Mouse (Mus musculus) forebrain, embryonic 10.5 days (tissue): ENCODE measurements around the gene Sec24c. TPM values are rescaled to one million over a fixed set of nuclear protein-coding genes. Genes with fewer than 3 reads are reported as not detected.

Experiments used
- DNase-seq: peaks from one replicate; pipeline ENCODE4 v3.0.0-alpha.2; 2017; ENCODE audit warnings: low spot score; ENCODE audit errors: extremely low spot score
- H3K27ac ChIP-seq: fragments of 300-500 bp; sonication (generic); 2 replicates; pipeline ENCODE4 v1.5.1; 2016; ENCODE audit warnings: mild to moderate bottlenecking
- H3K27me3 ChIP-seq: fragments of 300-500 bp; sonication (generic); 2 replicates; pipeline ENCODE4 v1.6.1; 2016; ENCODE audit warnings: mild to moderate bottlenecking; ENCODE audit not compliant: poor library complexity, severe bottlenecking
- H3K36me3 ChIP-seq: fragments of 300-500 bp; sonication (generic); replicated peaks from 2 replicates; pipeline ENCODE4 v1.6.1; 2016; ENCODE audit warnings: mild to moderate bottlenecking, moderate library complexity
- H3K4me1 ChIP-seq: fragments of 300-500 bp; sonication (generic); 2 replicates; pipeline ENCODE4 v1.6.1; 2016
- H3K4me3 ChIP-seq: fragments of 300-500 bp; sonication (generic); 2 replicates; pipeline ENCODE4 v1.5.1; 2016; ENCODE audit warnings: mild to moderate bottlenecking, moderate library complexity
- H3K9me3 ChIP-seq: fragments of 300-500 bp; sonication (generic); 2 replicates; pipeline ENCODE4 v1.6.1; 2016; ENCODE audit warnings: mild to moderate bottlenecking, moderate library complexity
- WGBS: fragments of 180-500 bp; shearing (Covaris S2); methylation state at CpG from one replicate; pipeline ENCODE4 v1.1.7; 2016; 5-methylcytosine and 5-hydroxymethylcytosine counted together
- polyA plus RNA-seq: library from polyadenylated mRNA; unstranded; fragments of >200 nt; fragmentation: Nextera tagmentation; extraction: Ambion mirVana; gene quantifications from 2 replicates; pipeline ENCODE4 v1.2.1, GENCODE M21; 2016

Gene Sec24c
- polyA plus RNA-seq, 1 experiment from 2014 or later: 101 TPM

GRCm38 (mm10) chr14:20646381-20646780 lies 27.7 kb upstream of the Sec24c start:
- Histone ChIP-seq H3K27me3 (no peaks in the 10 kb centered on the region), H3K27ac (no peak overlapping the region), H3K4me1 (peaks cover 9% of the 10 kb centered on the region), H3K9me3 (no peaks in the 10 kb centered on the region), H3K4me3 (no peak overlapping the region), H3K36me3 (no peaks in the 10 kb centered on the region)
- no peak for DNase-seq

GRCm38 (mm10) chr14:20651000-20651399 lies 23.1 kb upstream of the Sec24c start:
- 69% methylated on average over 2 of the region's 2 CpGs for WGBS
- H3K27ac ChIP-seq: no peak overlapping the region

GRCm38 (mm10) chr14:20651722-20652256 lies 22.3 kb upstream of the Sec24c start:
- peaks cover 6% of the 10 kb centered on the region; the same call in 1 of the 2 replicates for H3K4me1 ChIP-seq
- no peaks in the 10 kb centered on the region for H3K9me3 ChIP-seq
- no peak for DNase-seq
- 72% methylated on average over 4 of the region's 4 CpGs for WGBS
- H3K27me3 ChIP-seq: no peaks in the 10 kb centered on the region
- no peaks in the 10 kb centered on the region for H3K36me3 ChIP-seq
- H3K4me3 ChIP-seq: no peak overlapping the region
- no peak overlapping the region for H3K27ac ChIP-seq

More at GRCm38 (mm10) chr14:20651000-20651399, 23.1 kb upstream of the Sec24c start:
- no peaks in the 10 kb centered on the region for H3K36me3 ChIP-seq
- no peaks in the 10 kb centered on the region for H3K9me3 ChIP-seq
- H3K27me3 ChIP-seq: no peaks in the 10 kb centered on the region
- no peak overlapping the region for H3K4me3 ChIP-seq
- no peaks in the 10 kb centered on the region for H3K4me1 ChIP-seq
- no peak for DNase-seq

GRCm38 (mm10) chr14:20654690-20655421 lies 19.3 kb upstream of the Sec24c start:
- Histone ChIP-seq H3K27ac (no peak overlapping the region), H3K4me1 (peaks cover 6% of the 10 kb centered on the region; the same call in 1 of the 2 replicates), H3K27me3 (0 out of 2 replicates have a peak, but pooled peaks cover 4% of the 10 kb centered on the region), H3K9me3 (no peaks in the 10 kb centered on the region), H3K4me3 (no peak overlapping the region), H3K36me3 (no peaks in the 10 kb centered on the region)
- WGBS: 88% methylated on average over 9 of the region's 9 CpGs
- no peak for DNase-seq

GRCm38 (mm10) chr14:20655731-20656130 lies 18.4 kb upstream of the Sec24c start:
- Histone ChIP-seq H3K4me1 (peaks cover 11% of the 10 kb centered on the region), H3K36me3 (no peaks in the 10 kb centered on the region), H3K27ac (no peak overlapping the region), H3K4me3 (no peak overlapping the region), H3K27me3 (peaks cover 10% of the 10 kb centered on the region; the same call in 1 of the 2 replicates), H3K9me3 (no peaks in the 10 kb centered on the region)
- DNase-seq: no peak
- WGBS: 77% methylated on average over 9 of the region's 9 CpGs

GRCm38 (mm10) chr14:20656361-20656760 lies 17.7 kb upstream of the Sec24c start, which contains the start of gene Myoz1:
Gene Myoz1, minus strand, starts transcription at chr14:20656540.
- H3K9me3 ChIP-seq: no peaks in the 10 kb centered on the region
- DNase-seq: no peak
- H3K27me3 ChIP-seq: peaks cover 11% of the 10 kb centered on the region; the same call in 1 of the 2 replicates
- no peak within 1 kb of the TSS for H3K4me3 ChIP-seq
- no peak within 1 kb of the TSS for H3K27ac ChIP-seq
- no peaks in the 10 kb centered on the region for H3K36me3 ChIP-seq
- H3K4me1 ChIP-seq: peaks cover 16% of the 10 kb centered on the region
- WGBS: 30% methylated on average over 11 of the region's 11 CpGs

GRCm38 (mm10) chr14:20658326-20658725 lies 15.8 kb upstream of the Sec24c start:
- no peak for DNase-seq
- peaks cover 30% of the 10 kb centered on the region for H3K27me3 ChIP-seq
- H3K4me3 ChIP-seq: no peak overlapping the region
- no peak overlapping the region for H3K27ac ChIP-seq
- H3K9me3 ChIP-seq: no peaks in the 10 kb centered on the region
- H3K4me1 ChIP-seq: peaks cover 29% of the 10 kb centered on the region
- no peaks in the 10 kb centered on the region for H3K36me3 ChIP-seq

GRCm38 (mm10) chr14:20658902-20659301 lies 15.2 kb upstream of the Sec24c start:
- no peak for DNase-seq
- WGBS: 85% methylated on average over 6 of the region's 6 CpGs
- Histone ChIP-seq H3K36me3 (no peaks in the 10 kb centered on the region), H3K9me3 (no peaks in the 10 kb centered on the region), H3K27me3 (peaks cover 33% of the 10 kb centered on the region), H3K4me3 (no peak overlapping the region), H3K4me1 (peaks cover 33% of the 10 kb centered on the region), H3K27ac (no peak overlapping the region)

GRCm38 (mm10) chr14:20659687-20660086 lies 14.4 kb upstream of the Sec24c start:
- Histone ChIP-seq H3K9me3 (no peaks in the 10 kb centered on the region), H3K4me3 (no peak overlapping the region), H3K27ac (no peak overlapping the region), H3K36me3 (no peaks in the 10 kb centered on the region), H3K4me1 (peaks cover 41% of the 10 kb centered on the region), H3K27me3 (peaks cover 37% of the 10 kb centered on the region)
- DNase-seq: no peak
- WGBS: 94% methylated on average over 7 of the region's 7 CpGs

GRCm38 (mm10) chr14:20660827-20661660 lies 13.1 kb upstream of the Sec24c start:
- Histone ChIP-seq H3K9me3 (no peaks in the 10 kb centered on the region), H3K36me3 (no peaks in the 10 kb centered on the region), H3K27me3 (peaks cover 42% of the 10 kb centered on the region), H3K4me3 (peak overlapping the region; percentile 69), H3K4me1 (peaks cover 41% of the 10 kb centered on the region), H3K27ac (peak overlapping the region; percentile 86)
- WGBS: 1% methylated on average over 52 of the region's 52 CpGs
- peak; percentile 92 for DNase-seq

- Histone ChIP-seq H3K4me3 (peak overlapping the region; percentile 69), H3K9me3 (no peaks in the 10 kb centered on the region), H3K4me1 (peaks cover 35% of the 10 kb centered on the region), H3K27me3 (peaks cover 49% of the 10 kb centered on the region), H3K27ac (peak overlapping the region; percentile 86), H3K36me3 (no peaks in the 10 kb centered on the region)
- DNase-seq: peak; percentile 34
- WGBS: 9% methylated on average over 19 of the region's 19 CpGs
Observed at GRCm38 (mm10) chr14:20661661-20662331, 12.3 kb upstream of the Sec24c start.

- no peak overlapping the region for H3K4me3 ChIP-seq
- 93% methylated on average over 3 of the region's 3 CpGs for WGBS
- no peak for DNase-seq
- H3K36me3 ChIP-seq: no peaks in the 10 kb centered on the region
- H3K27ac ChIP-seq: no peak overlapping the region
- H3K27me3 ChIP-seq: peaks cover 57% of the 10 kb centered on the region
- H3K4me1 ChIP-seq: peaks cover 35% of the 10 kb centered on the region
- no peaks in the 10 kb centered on the region for H3K9me3 ChIP-seq
Observed at GRCm38 (mm10) chr14:20662740-20663139, 11.4 kb upstream of the Sec24c start.
